Mouse (Mus musculus) thymus, postnatal 10 days (tissue): Measurements from ENCODE around the gene Sdk2.
A peak's percentile ranks its signal among the peaks of the same experiment; 100 is the strongest.

Source experiments
- DNase-seq, 2 experiments: peaks; one replicate each; pipeline ENCODE4 v3.0.0; 2021; ENCODE audit warnings: low spot score in 2 of 2

Sdk2 gene

GRCm38 (mm10) chr11:113930112-113930511 lies 136.7 kb downstream of the Sdk2 start:
- no peak for DNase-seq

GRCm38 (mm10) chr11:113928831-113929230 lies 138.0 kb downstream of the Sdk2 start:
- no peak for DNase-seq

GRCm38 (mm10) chr11:113928291-113928690 lies 138.6 kb downstream of the Sdk2 start:
- DNase-seq: no peak

- DNase-seq: no peak
Measured at GRCm38 (mm10) chr11:113927826-113928225, 139.0 kb downstream of the Sdk2 start.

- DNase-seq: no peak
Measured at GRCm38 (mm10) chr11:113927231-113927630, 139.6 kb downstream of the Sdk2 start.

GRCm38 (mm10) chr11:113923137-113923536 lies 143.7 kb downstream of the Sdk2 start:
- DNase-seq: no peak

- no peak for DNase-seq
Measured at GRCm38 (mm10) chr11:113903131-113903860, 163.6 kb downstream of the Sdk2 start.

- no peak for DNase-seq
Measured at GRCm38 (mm10) chr11:113901906-113902305, 164.9 kb downstream of the Sdk2 start.

GRCm38 (mm10) chr11:113898671-113899070 lies 168.2 kb downstream of the Sdk2 start:
- no peak for DNase-seq

- no peak for DNase-seq
Measured at GRCm38 (mm10) chr11:113896006-113896405, 170.8 kb downstream of the Sdk2 start.

- DNase-seq: no peak
Measured at GRCm38 (mm10) chr11:113892924-113893323, 173.9 kb downstream of the Sdk2 start.

- DNase-seq: no peak
Measured at GRCm38 (mm10) chr11:113892067-113892466, 174.8 kb downstream of the Sdk2 start.

- DNase-seq: no peak
Measured at GRCm38 (mm10) chr11:113888156-113888750, 178.6 kb downstream of the Sdk2 start.

GRCm38 (mm10) chr11:113886299-113886698 lies 180.5 kb downstream of the Sdk2 start:
- no peak for DNase-seq

GRCm38 (mm10) chr11:113884962-113885361 lies 181.9 kb downstream of the Sdk2 start:
- no peak for DNase-seq

GRCm38 (mm10) chr11:113883031-113883430 lies 183.8 kb downstream of the Sdk2 start:
- no peak for DNase-seq

GRCm38 (mm10) chr11:113881864-113882263 lies 185.0 kb downstream of the Sdk2 start:
- DNase-seq: no peak

GRCm38 (mm10) chr11:113867066-113867465 lies 199.8 kb downstream of the Sdk2 start:
- DNase-seq: no peak

GRCm38 (mm10) chr11:113865627-113866026 lies 201.2 kb downstream of the Sdk2 start:
- peak; percentile 48 to 78 for DNase-seq

GRCm38 (mm10) chr11:113863408-113863807 lies 203.4 kb downstream of the Sdk2 start:
- DNase-seq: peak; percentile 12 to 39

- DNase-seq: no peak
Measured at GRCm38 (mm10) chr11:113855661-113856060, 211.2 kb downstream of the Sdk2 start.

GRCm38 (mm10) chr11:113851750-113852149 lies 215.1 kb downstream of the Sdk2 start:
- no peak for DNase-seq

GRCm38 (mm10) chr11:113849322-113849721 lies 217.5 kb downstream of the Sdk2 start:
- DNase-seq: no peak
